Mouse (Mus musculus): ENCODE results near the gene Ttll12. TPM values are rescaled to one million over a fixed set of nuclear protein-coding genes. Genes with fewer than 3 reads are reported as not detected.

Gene Ttll12
- 35.2 and 38.6 TPM in 2 replicates for polyA plus RNA-seq (2015; fragmentation: Nextera tagmentation; extraction: Ambion mirVana)

DNA sequence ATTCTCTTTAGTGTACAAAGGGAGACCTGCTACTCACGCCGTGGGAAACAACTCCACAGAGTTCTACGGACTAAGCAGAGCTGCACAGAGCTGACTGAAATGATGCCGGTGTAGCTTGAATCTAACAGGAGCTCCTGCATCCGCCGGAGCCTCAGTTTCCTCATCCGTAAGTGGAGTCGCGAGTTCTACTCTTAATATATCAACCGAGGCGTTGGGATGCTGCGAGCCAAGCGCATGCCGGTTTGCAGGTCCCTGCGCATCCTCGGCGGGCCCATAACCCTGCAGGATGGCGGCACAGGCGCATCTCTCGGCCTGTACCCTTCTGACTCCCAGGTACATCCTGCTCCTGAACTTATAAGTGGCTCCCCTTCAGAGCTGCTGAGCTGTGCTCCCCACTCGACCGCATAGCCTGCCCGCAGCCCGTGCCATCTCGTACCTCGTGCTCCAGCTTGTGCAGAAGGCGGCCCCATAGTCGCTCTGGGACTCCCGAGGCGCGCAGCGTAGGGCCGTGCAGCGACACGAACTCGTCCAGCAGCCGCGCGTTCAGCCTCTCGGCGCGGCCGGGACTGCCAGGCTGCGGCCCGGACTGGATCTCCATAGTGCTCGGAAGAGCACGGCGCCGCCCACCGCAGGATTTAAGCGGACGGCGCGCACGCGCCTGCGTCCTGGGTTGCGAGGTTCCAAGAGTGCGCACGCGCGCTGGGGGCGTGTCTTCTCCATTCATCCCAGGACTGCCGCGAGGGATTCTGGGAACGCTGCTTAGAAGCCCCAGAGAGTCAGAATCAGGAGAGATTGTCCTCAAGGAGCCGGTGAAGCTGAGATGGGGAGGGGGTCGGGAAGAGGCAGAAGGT lies at the start of gene Ttll12:
Gene Ttll12 (minus strand): TSS at position 645 of the 851 bp plus-strand sequence.
- H3K36me3 ChIP-seq: no peaks in the 10 kb centered on the region
- peak; percentile 91 for ATAC-seq (replicated peaks; ENCODE audit: low FRiP score)
- WGBS: under 1% methylated on average over 68 of the region's 68 CpGs
- peaks cover 26% of the 10 kb centered on the region for H3K4me1 ChIP-seq
- H3K4me3 ChIP-seq (replicated peaks): peak within 1 kb of the TSS; percentile 93
- no peaks in the 10 kb centered on the region for H3K27me3 ChIP-seq
- peak within 1 kb of the TSS; percentile 73 for H3K4me2 ChIP-seq
- H3K9me3 ChIP-seq (replicated peaks): no peaks in the 10 kb centered on the region
- peak within 1 kb of the TSS; percentile 87 for H3K9ac ChIP-seq
- H3K27ac ChIP-seq: peak within 1 kb of the TSS; percentile 74

DNA sequence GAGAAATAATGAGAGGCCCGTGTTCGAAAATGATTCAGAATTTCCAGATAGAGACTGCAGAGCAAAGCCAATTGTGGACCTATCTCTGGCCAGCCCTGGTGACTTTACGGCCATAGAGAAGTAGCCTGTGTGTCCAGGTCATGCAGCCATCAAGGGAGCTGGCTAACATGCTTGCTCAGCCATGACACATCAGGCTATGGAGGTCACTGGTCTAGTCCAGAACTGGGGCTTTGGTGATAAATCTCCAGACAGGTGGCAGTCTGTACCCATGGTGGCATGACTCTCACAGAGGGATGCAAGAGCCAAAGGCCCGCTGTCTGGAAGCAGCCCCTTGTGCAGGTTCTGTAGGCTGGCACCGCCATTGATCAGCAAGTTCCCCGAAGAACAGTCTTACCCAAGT lies 47.6 kb upstream of the Ttll12 start:
- H3K9ac ChIP-seq: no peak overlapping the region
- 87% methylated on average over 6 of the region's 6 CpGs for WGBS
- no peaks in the 10 kb centered on the region for H3K9me3 ChIP-seq (replicated peaks)
- H3K27ac ChIP-seq: no peak overlapping the region
- no peak overlapping the region for H3K4me2 ChIP-seq
- H3K27me3 ChIP-seq: no peaks in the 10 kb centered on the region
- ATAC-seq (replicated peaks; ENCODE audit: low FRiP score): no peak
- no peak overlapping the region for H3K4me3 ChIP-seq (replicated peaks)
- peaks cover 15% of the 10 kb centered on the region; the same call in 1 of the 2 replicates for H3K4me1 ChIP-seq
- no peaks in the 10 kb centered on the region for H3K36me3 ChIP-seq

GRCm38 (mm10) chr15:83640208-83640607 lies 45.3 kb upstream of the Ttll12 start:
- Histone ChIP-seq H3K9me3 (replicated peaks) (no peaks in the 10 kb centered on the region), H3K27me3 (no peaks in the 10 kb centered on the region), H3K9ac (no peak overlapping the region), H3K4me1 (peaks cover 15% of the 10 kb centered on the region; the same call in 1 of the 2 replicates), H3K36me3 (no peaks in the 10 kb centered on the region), H3K27ac (no peak overlapping the region), H3K4me2 (no peak overlapping the region), H3K4me3 (replicated peaks) (no peak overlapping the region)
- no peak for ATAC-seq (replicated peaks; ENCODE audit: low FRiP score)
- WGBS: 41% methylated on average over 4 of the region's 4 CpGs

GRCm38 (mm10) chr15:83639160-83639559 lies 44.2 kb upstream of the Ttll12 start:
- ATAC-seq (replicated peaks; ENCODE audit: low FRiP score): no peak

GRCm38 (mm10) chr15:83638196-83638899 lies 43.4 kb upstream of the Ttll12 start:
- no peaks in the 10 kb centered on the region for H3K27me3 ChIP-seq
- H3K4me2 ChIP-seq: no peak overlapping the region
- H3K9ac ChIP-seq: no peak overlapping the region
- no peaks in the 10 kb centered on the region for H3K36me3 ChIP-seq
- no peak for ATAC-seq (replicated peaks; ENCODE audit: low FRiP score)
- 79% methylated on average over 20 of the region's 20 CpGs for WGBS
- no peak overlapping the region for H3K27ac ChIP-seq
- H3K4me1 ChIP-seq: peaks cover 15% of the 10 kb centered on the region; the same call in 1 of the 2 replicates
- no peaks in the 10 kb centered on the region for H3K9me3 ChIP-seq (replicated peaks)
- no peak overlapping the region for H3K4me3 ChIP-seq (replicated peaks)

More at GRCm38 (mm10) chr15:83639160-83639559, 44.2 kb upstream of the Ttll12 start:
- Histone ChIP-seq H3K9me3 (replicated peaks) (no peaks in the 10 kb centered on the region), H3K27me3 (no peaks in the 10 kb centered on the region), H3K4me3 (replicated peaks) (no peak overlapping the region), H3K4me2 (no peak overlapping the region), H3K36me3 (no peaks in the 10 kb centered on the region), H3K4me1 (peaks cover 15% of the 10 kb centered on the region; the same call in 1 of the 2 replicates), H3K9ac (no peak overlapping the region), H3K27ac (no peak overlapping the region)
- WGBS: 29% methylated on average over 3 of the region's 3 CpGs

- Histone ChIP-seq H3K4me2 (no peak overlapping the region), H3K4me3 (replicated peaks) (no peak overlapping the region), H3K36me3 (no peaks in the 10 kb centered on the region), H3K9me3 (replicated peaks) (no peaks in the 10 kb centered on the region), H3K27ac (no peak overlapping the region), H3K27me3 (no peaks in the 10 kb centered on the region), H3K9ac (no peak overlapping the region), H3K4me1 (peaks cover 15% of the 10 kb centered on the region; the same call in 1 of the 2 replicates)
- ATAC-seq (replicated peaks; ENCODE audit: low FRiP score): no peak
- 68% methylated on average over 6 of the region's 6 CpGs for WGBS
Observed at GRCm38 (mm10) chr15:83636759-83637158, 41.8 kb upstream of the Ttll12 start.

DNA sequence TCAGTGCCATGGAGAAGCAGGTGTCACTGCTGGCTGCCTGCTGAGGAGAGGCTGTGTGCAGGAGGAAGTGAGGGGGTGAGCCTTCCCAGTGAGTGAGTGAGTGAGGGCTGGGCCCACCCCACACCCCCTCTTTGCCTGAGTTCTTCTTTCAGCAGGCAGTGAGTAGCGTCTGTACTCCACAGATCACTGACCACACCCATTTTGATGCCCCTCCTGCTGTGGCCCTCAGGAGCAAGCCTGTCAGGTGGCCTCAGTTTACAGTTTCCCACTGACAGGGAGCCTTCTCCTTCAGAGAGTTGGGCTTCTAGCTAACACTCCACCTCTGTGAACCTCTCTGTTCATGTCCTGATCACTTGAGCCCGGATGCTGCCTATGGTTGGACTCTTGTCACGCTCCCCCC lies 40.3 kb upstream of the Ttll12 start:
- 49% methylated on average over 3 of the region's 3 CpGs for WGBS
- peaks cover 11% of the 10 kb centered on the region; the same call in 1 of the 2 replicates for H3K4me1 ChIP-seq
- H3K4me3 ChIP-seq (replicated peaks): no peak overlapping the region
- no peak overlapping the region for H3K27ac ChIP-seq
- no peaks in the 10 kb centered on the region; the same call in 1 of the 2 replicates for H3K36me3 ChIP-seq
- H3K4me2 ChIP-seq: no peak overlapping the region
- H3K9me3 ChIP-seq (replicated peaks): no peaks in the 10 kb centered on the region
- H3K9ac ChIP-seq: no peak overlapping the region
- H3K27me3 ChIP-seq: no peaks in the 10 kb centered on the region
- no peak for ATAC-seq (replicated peaks; ENCODE audit: low FRiP score)

GRCm38 (mm10) chr15:83634076-83634475 lies 39.1 kb upstream of the Ttll12 start:
- no peak for ATAC-seq (replicated peaks; ENCODE audit: low FRiP score)
- Histone ChIP-seq H3K4me1 (peaks cover 5% of the 10 kb centered on the region; the same call in 1 of the 2 replicates), H3K4me2 (no peak overlapping the region), H3K9ac (no peak overlapping the region), H3K27me3 (no peaks in the 10 kb centered on the region), H3K4me3 (replicated peaks) (no peak overlapping the region), H3K27ac (no peak overlapping the region), H3K36me3 (peaks cover 5% of the 10 kb centered on the region; the same call in 1 of the 2 replicates), H3K9me3 (replicated peaks) (no peaks in the 10 kb centered on the region)
- WGBS: 14% methylated on average over 1 of the region's 1 CpGs

GRCm38 (mm10) chr15:83631071-83631470 lies 36.1 kb upstream of the Ttll12 start:
- no peak overlapping the region for H3K4me3 ChIP-seq (replicated peaks)
- no peaks in the 10 kb centered on the region for H3K9me3 ChIP-seq (replicated peaks)
- H3K4me2 ChIP-seq: no peak overlapping the region
- H3K36me3 ChIP-seq: peaks cover 5% of the 10 kb centered on the region; the same call in 1 of the 2 replicates
- H3K9ac ChIP-seq: no peak overlapping the region
- WGBS: 64% methylated on average over 7 of the region's 7 CpGs
- H3K27ac ChIP-seq: no peak overlapping the region
- no peaks in the 10 kb centered on the region for H3K27me3 ChIP-seq
- no peak for ATAC-seq (replicated peaks; ENCODE audit: low FRiP score)
- no peaks in the 10 kb centered on the region for H3K4me1 ChIP-seq

DNA sequence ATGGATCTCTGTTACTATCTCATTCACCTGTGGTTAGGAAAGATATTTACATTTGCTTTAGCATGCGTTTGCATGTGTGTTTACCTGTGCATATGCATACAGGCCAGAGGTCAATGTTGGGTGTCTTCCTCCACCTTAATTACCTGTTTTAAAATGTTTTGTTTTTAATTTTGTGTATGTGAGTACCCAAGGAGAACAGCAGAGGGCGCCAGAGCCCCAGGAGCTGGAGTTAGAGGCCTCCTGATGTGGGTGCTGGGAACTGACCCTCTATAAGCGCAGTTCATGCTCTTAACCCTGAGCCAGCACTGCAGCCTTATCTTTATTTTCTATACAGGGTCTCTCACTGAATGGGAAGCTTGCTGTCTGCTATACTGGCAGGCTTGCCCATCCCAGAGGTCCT lies 34.8 kb upstream of the Ttll12 start:
- Histone ChIP-seq H3K9ac (no peak overlapping the region), H3K4me2 (no peak overlapping the region), H3K9me3 (replicated peaks) (no peaks in the 10 kb centered on the region), H3K4me3 (replicated peaks) (no peak overlapping the region), H3K27ac (no peak overlapping the region), H3K4me1 (no peaks in the 10 kb centered on the region), H3K36me3 (peaks cover 5% of the 10 kb centered on the region; the same call in 1 of the 2 replicates), H3K27me3 (no peaks in the 10 kb centered on the region)
- WGBS: 67% methylated on average over 3 of the region's 3 CpGs
- ATAC-seq (replicated peaks; ENCODE audit: low FRiP score): no peak

DNA sequence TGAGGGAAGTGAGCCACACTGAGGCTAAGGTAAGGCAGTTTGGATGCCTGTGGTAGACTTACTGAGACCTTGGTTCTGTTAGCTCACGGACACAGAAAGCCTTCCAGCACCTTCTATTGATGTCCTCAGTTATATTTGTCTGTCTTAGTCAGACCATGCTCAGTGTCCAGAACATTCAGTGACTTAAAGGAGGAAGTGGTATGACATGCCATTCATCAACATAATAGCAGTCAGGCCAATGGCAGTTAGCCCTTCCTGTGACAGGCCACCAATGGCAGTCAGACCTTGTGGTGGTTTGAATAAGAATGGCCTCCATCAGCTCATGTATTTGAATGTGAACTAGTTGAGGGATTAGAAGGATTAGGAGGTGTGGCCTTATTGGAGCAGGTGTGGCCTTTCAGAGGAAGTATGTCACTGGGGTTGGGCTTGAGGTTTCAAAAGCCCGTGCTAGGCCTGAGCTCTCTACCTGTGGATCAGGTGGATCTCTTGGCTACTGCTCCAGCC lies 31.2 kb upstream of the Ttll12 start:
- Histone ChIP-seq H3K9me3 (replicated peaks) (no peaks in the 10 kb centered on the region), H3K27me3 (no peaks in the 10 kb centered on the region), H3K4me2 (no peak overlapping the region), H3K27ac (no peak overlapping the region), H3K9ac (no peak overlapping the region), H3K36me3 (peaks cover 5% of the 10 kb centered on the region; the same call in 1 of the 2 replicates), H3K4me1 (no peaks in the 10 kb centered on the region), H3K4me3 (replicated peaks) (no peak overlapping the region)
- ATAC-seq (replicated peaks; ENCODE audit: low FRiP score): no peak
- 87% methylated on average over 2 of the region's 2 CpGs for WGBS

- Histone ChIP-seq H3K27me3 (no peaks in the 10 kb centered on the region), H3K9me3 (replicated peaks) (no peaks in the 10 kb centered on the region), H3K4me2 (no peak overlapping the region), H3K4me3 (replicated peaks) (no peak overlapping the region), H3K27ac (no peak overlapping the region), H3K4me1 (no peaks in the 10 kb centered on the region), H3K36me3 (no peaks in the 10 kb centered on the region), H3K9ac (no peak overlapping the region)
- 88% methylated on average over 3 of the region's 3 CpGs for WGBS
- ATAC-seq (replicated peaks; ENCODE audit: low FRiP score): no peak
Observed at GRCm38 (mm10) chr15:83615245-83615644, 20.3 kb upstream of the Ttll12 start.

All from kidney, embryonic 15.5 days (tissue).